Mouse (Mus musculus) CH12.LX (cell line): ENCODE data around the gene Tbx15.

Source experiments
- CTCF ChIP-seq, 2 experiments: IDR thresholded peaks in 1 of 2; conservative IDR thresholded peaks in 1 of 2; 2 replicates each; pipeline ENCODE4 v1.5.1; 2011 to 2012; ENCODE audit warnings: low read depth in 2 of 2, low read length in 2 of 2, improper control_type of control experiment in 1 of 2, inconsistent platforms in 1 of 2, mild to moderate bottlenecking in 1 of 2, moderate library complexity in 1 of 2
- EP300 ChIP-seq: IDR thresholded peaks from 2 replicates; pipeline ENCODE4 v1.6.1; 2011; ENCODE audit warnings: low read length, improper control_type of control experiment
- GABPA ChIP-seq: IDR thresholded peaks from 2 replicates; pipeline ENCODE4 v1.6.1; 2012; ENCODE audit warnings: low read depth, low read length, improper control_type of control experiment, inconsistent platforms; ENCODE audit not compliant: insufficient replicate concordance
- JUN ChIP-seq: IDR thresholded peaks from 2 replicates; pipeline ENCODE4 v1.6.1; 2011; ENCODE audit warnings: low read depth, mild to moderate bottlenecking, low read length, improper control_type of control experiment, moderate library complexity; ENCODE audit not compliant: insufficient read depth
- MYC ChIP-seq: IDR thresholded peaks from 2 replicates; pipeline ENCODE4 v1.6.1; 2011; ENCODE audit warnings: low read depth, mild to moderate bottlenecking, improper control_type of control experiment, low read length
- NELFE ChIP-seq: IDR thresholded peaks from 2 replicates; pipeline ENCODE4 v1.6.1; 2011; ENCODE audit warnings: low read depth, low read length, improper control_type of control experiment
- POLR2A ChIP-seq: IDR thresholded peaks from 2 replicates; pipeline ENCODE4 v1.6.1; 2011; ENCODE audit warnings: low read depth, mild to moderate bottlenecking, improper control_type of control experiment, low read length
- RAD21 ChIP-seq: IDR thresholded peaks from 2 replicates; pipeline ENCODE4 v1.6.1; 2011; ENCODE audit warnings: low read depth, mild to moderate bottlenecking, low read length, improper control_type of control experiment, moderate library complexity
- SMC3 ChIP-seq: IDR thresholded peaks from 2 replicates; pipeline ENCODE4 v1.6.1; 2011; ENCODE audit warnings: low read depth, low read length, improper control_type of control experiment
- USF2 ChIP-seq: conservative IDR thresholded peaks from 2 replicates; pipeline ENCODE4 v1.6.1; 2011; ENCODE audit warnings: low read depth, low read length, improper control_type of control experiment

- no peak for TF ChIP-seq SMC3
- no peak for TF ChIP-seq CTCF (conservative IDR thresholded peaks at IDR 0.05 in 1 of 2, IDR thresholded peaks at IDR 0.05 in 1 of 2; ENCODE audit: low read depth in 2 of 2, low read length in 2 of 2)
- TF ChIP-seq POLR2A, result no peak
- TF ChIP-seq USF2, result no peak
- no peak for TF ChIP-seq NELFE
- no peak for TF ChIP-seq EP300
- no peak for TF ChIP-seq MYC
- no peak for TF ChIP-seq JUN
- no peak for TF ChIP-seq RAD21
- TF ChIP-seq GABPA, result no peak
Observed at GRCm38 (mm10) chr3:99251271-99252165, 11.3 kb downstream of the Tbx15 start.
